Mouse (Mus musculus) MEL (cell line): Measurements from ENCODE around the gene Oosp2.

Experiments
- CTCF ChIP-seq, 3 experiments: IDR thresholded peaks in 2 of 3; conservative IDR thresholded peaks in 1 of 3; 2 replicates each; pipeline ENCODE4 v1.5.1; 2011 to 2012; ENCODE audit warnings: low read length in 3 of 3, low read depth in 2 of 3, mild to moderate bottlenecking in 2 of 3, improper control_type of control experiment in 1 of 3, inconsistent platforms in 1 of 3, mixed read lengths in 1 of 3, moderate library complexity in 1 of 3; ENCODE audit not compliant: control insufficient read depth in 1 of 3, insufficient read depth in 1 of 3, poor library complexity in 1 of 3, severe bottlenecking in 1 of 3
- ELF1 ChIP-seq: IDR thresholded peaks from 2 replicates; pipeline ENCODE4 v1.6.1; 2014; ENCODE audit warnings: low read depth, mild to moderate bottlenecking, inconsistent platforms, low read length, improper control_type of control experiment, moderate library complexity
- NRF1 ChIP-seq: IDR thresholded peaks from 2 replicates; pipeline ENCODE4 v1.6.1; 2014; ENCODE audit warnings: low read depth, mild to moderate bottlenecking, inconsistent platforms, low read length, improper control_type of control experiment, moderate library complexity; ENCODE audit not compliant: poor library complexity, insufficient read depth, severe bottlenecking
- POLR2A ChIP-seq, 2 experiments: IDR thresholded peaks; 2 replicates each; pipeline ENCODE4 v1.6.1; 2011 to 2012; ENCODE audit warnings: low read length in 2 of 2, mild to moderate bottlenecking in 2 of 2, control low read depth in 1 of 2, improper control_type of control experiment in 1 of 2, low read depth in 1 of 2, moderate library complexity in 1 of 2; ENCODE audit not compliant: control insufficient read depth in 1 of 2, insufficient read depth in 1 of 2, poor library complexity in 1 of 2
- TAL1 ChIP-seq: IDR thresholded peaks from 2 replicates; pipeline ENCODE4 v1.6.1; 2012; ENCODE audit warnings: mild to moderate bottlenecking, inconsistent platforms, low read length, moderate library complexity, mixed read lengths
- TCF12 ChIP-seq: IDR thresholded peaks from 2 replicates; pipeline ENCODE4 v1.6.1; 2014; ENCODE audit warnings: low read depth, mild to moderate bottlenecking, inconsistent platforms, low read length, improper control_type of control experiment, moderate library complexity
- USF2 ChIP-seq, 2 experiments: IDR thresholded peaks; 2 replicates each; pipeline ENCODE4 v1.6.1; 2011 to 2012; ENCODE audit warnings: improper control_type of control experiment in 2 of 2, low read length in 2 of 2, borderline replicate concordance in 1 of 2, inconsistent platforms in 1 of 2, low read depth in 1 of 2, mild to moderate bottlenecking in 1 of 2; ENCODE audit not compliant: insufficient read depth in 1 of 2
- ZKSCAN1 ChIP-seq: IDR thresholded peaks from 2 replicates; pipeline ENCODE4 v1.6.1; 2012; ENCODE audit warnings: low read depth, mild to moderate bottlenecking, inconsistent platforms, low read length, improper control_type of control experiment, moderate library complexity
- ZMIZ1 ChIP-seq: IDR thresholded peaks from 2 replicates; pipeline ENCODE4 v1.6.1; 2012; ENCODE audit warnings: low read depth, mild to moderate bottlenecking, inconsistent platforms, low read length, improper control_type of control experiment, moderate library complexity
- ZNF384 ChIP-seq: IDR thresholded peaks from 2 replicates; pipeline ENCODE4 v1.6.1; 2012; ENCODE audit warnings: low read depth, mild to moderate bottlenecking, inconsistent platforms, low read length, improper control_type of control experiment

DNA sequence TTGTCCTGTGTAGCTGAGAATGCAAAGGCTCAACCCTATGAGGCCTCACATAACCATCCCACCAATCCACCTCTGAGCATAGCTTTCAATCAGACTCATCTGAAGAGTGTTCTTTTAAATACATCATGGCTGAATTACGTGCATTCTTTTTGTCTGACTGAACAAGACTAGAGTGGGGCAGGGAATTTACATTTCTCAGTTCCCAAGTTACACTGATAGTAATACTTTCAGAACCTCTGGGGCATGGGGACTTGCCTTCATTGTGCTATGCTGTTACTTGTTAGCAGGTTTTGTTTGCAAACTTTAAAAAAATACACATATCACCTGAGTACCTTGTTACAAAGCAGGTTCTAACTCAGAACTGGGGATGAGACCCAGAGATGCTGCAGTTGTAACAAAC lies 31.1 kb upstream of the Oosp2 start:
- TF ChIP-seq CTCF (IDR thresholded peaks at IDR 0.05 in 2 of 3, conservative IDR thresholded peaks at IDR 0.05 in 1 of 3; ENCODE audit: control insufficient read depth in 1 of 3, insufficient read depth in 1 of 3, low read depth in 2 of 3, low read length in 3 of 3, poor library complexity in 1 of 3, severe bottlenecking in 1 of 3) (no peak), POLR2A (IDR thresholded peaks at IDR 0.05; ENCODE audit: control insufficient read depth in 1 of 2, insufficient read depth in 1 of 2, low read depth in 1 of 2, low read length in 2 of 2, poor library complexity in 1 of 2) (no peak), ZMIZ1 (no peak), ZNF384 (no peak), NRF1 (no peak), TAL1 (no peak), ELF1 (no peak), TCF12 (no peak), ZKSCAN1 (no peak), USF2 (IDR thresholded peaks at IDR 0.05; ENCODE audit: borderline replicate concordance in 1 of 2, insufficient read depth in 1 of 2, low read depth in 1 of 2, low read length in 2 of 2) (no peak)
